ENCODE assay signal across 9 mouse cellular contexts in the genomic region with DNA sequence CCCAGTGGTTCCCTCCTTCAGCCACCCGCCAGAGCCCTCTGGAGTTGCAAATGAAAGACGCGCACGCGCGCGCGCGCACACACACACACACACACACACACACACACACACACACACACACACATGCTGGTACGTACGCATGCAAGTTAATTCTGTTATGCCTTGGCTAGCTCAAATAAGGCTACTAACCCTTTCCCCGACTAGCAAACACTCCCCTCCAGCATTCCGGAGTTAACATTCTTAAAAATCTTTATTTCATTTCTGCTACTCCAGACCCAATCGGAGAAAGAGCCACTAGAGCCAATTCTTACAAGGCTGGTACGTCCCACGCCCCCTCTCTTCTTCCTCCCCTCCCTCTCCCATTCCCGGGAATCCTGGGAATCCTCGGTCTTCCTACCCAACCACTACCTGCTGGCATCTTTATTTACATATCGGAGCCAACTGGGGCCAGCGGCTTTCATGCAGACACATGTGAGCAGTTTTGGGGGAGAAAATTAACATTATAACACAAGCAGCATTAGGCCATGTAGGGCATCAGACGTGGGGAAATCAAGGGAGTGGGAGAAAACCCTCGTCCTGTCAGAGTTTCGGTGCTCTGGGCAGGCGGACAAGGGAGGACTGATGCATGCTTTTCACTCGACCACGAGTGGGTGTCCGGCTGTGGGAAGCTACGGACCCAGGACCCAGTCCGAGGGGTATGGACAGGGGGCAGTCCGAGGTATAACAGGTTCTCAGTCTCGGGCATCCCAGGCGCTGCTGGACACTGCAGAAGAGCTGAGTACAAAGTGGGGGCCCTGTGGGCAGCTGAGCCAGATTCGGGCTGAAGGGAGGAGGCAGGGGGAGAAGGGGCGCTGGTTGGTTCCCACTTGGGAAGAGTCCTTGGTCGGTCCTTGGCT. TPM values are rescaled to one million over a fixed set of nuclear protein-coding genes. Genes with fewer than 3 reads are reported as not detected.
DNase-seq lines count a peak whose midpoint lies in the region; ATAC-seq and TF ChIP-seq lines count a peak whose summit lies in the region.
"Had no signal": no experiment of that assay in that cellular context is flagged by ENCODE, and none has a peak within 500 bp of the region (broad histone marks: within the 10 kb centered on the region; RNA-seq: fewer than 3 reads in every experiment).

No protein-coding gene starts in this region.

- H3K4me2 ChIP-seq in hindbrain, embryonic 16.5 days (ENCODE audit: low read length): peak overlapping the region; percentile 78
- peak overlapping the region; percentile 67 for H3K4me2 ChIP-seq in midbrain, embryonic 13.5 days (replicated peaks)

- H3K9me3 ChIP-seq in hindbrain, embryonic 16.5 days (ENCODE audit: control insufficient read depth, low read length): no peaks in the 10 kb centered on the region
- no peaks in the 10 kb centered on the region for H3K9me3 ChIP-seq in midbrain, embryonic 13.5 days
- H3K9me3 ChIP-seq: megakaryocyte, embryonic 14.5 days had no signal

- peak overlapping the region; percentile 38 for H3K4me3 ChIP-seq in layer of hippocampus, adult 2 months
- H3K4me3 ChIP-seq in hindbrain, embryonic 16.5 days (ENCODE audit: low read length): peak overlapping the region; percentile 48
- H3K4me3 ChIP-seq in midbrain, embryonic 13.5 days (replicated peaks): peak overlapping the region; percentile 43
- H3K4me3 ChIP-seq in thymus, adult 2 months (ENCODE audit: control insufficient read depth, insufficient read depth, low read length): no peak overlapping the region
- H3K4me3 ChIP-seq: megakaryocyte, embryonic 14.5 days had no signal

- no peak for TF ChIP-seq POLR2A in thymus, adult 2 months (IDR thresholded peaks at IDR 0.05; ENCODE audit: control insufficient read depth, extremely low read depth, insufficient read depth, low read length, poor library complexity)

- no peaks in the 10 kb centered on the region for H3K36me3 ChIP-seq in hindbrain, embryonic 16.5 days (ENCODE audit: control insufficient read depth, insufficient read depth, low read length)
- no peaks in the 10 kb centered on the region for H3K36me3 ChIP-seq in midbrain, embryonic 13.5 days
- H3K36me3 ChIP-seq in thymus, adult 2 months (ENCODE audit: control insufficient read depth, insufficient read depth, low read length): no peaks in the 10 kb centered on the region

- no peak overlapping the region for H3K27ac ChIP-seq in layer of hippocampus, adult 2 months
- H3K27ac ChIP-seq in hindbrain, embryonic 16.5 days (ENCODE audit: low read depth, low read length): peak overlapping the region; percentile 61; the same call in 1 of the 2 replicates
- peak overlapping the region; percentile 14; the same call in 1 of the 2 replicates for H3K27ac ChIP-seq in midbrain, embryonic 13.5 days
- no peak overlapping the region for H3K27ac ChIP-seq in thymus, adult 2 months (ENCODE audit: control insufficient read depth, insufficient read depth, low read length)

- ATAC-seq in hindbrain, embryonic 16.5 days: peak; percentile 79
- ATAC-seq in midbrain, embryonic 13.5 days: peak; percentile 43

- no peaks in the 10 kb centered on the region for H3K27me3 ChIP-seq in hindbrain, embryonic 16.5 days (replicated peaks; ENCODE audit: control insufficient read depth, insufficient read depth, low read length)
- H3K27me3 ChIP-seq in midbrain, embryonic 13.5 days: peaks cover 16% of the 10 kb centered on the region; the same call in 1 of the 2 replicates
- H3K27me3 ChIP-seq in thymus, adult 2 months (ENCODE audit: control insufficient read depth, insufficient read depth, low read length): no peaks in the 10 kb centered on the region; the same call in 1 of the 2 replicates

- peaks cover 5% of the 10 kb centered on the region for H3K4me1 ChIP-seq in hindbrain, embryonic 16.5 days (ENCODE audit: control insufficient read depth, insufficient read depth, low read depth, low read length)
- peaks cover 15% of the 10 kb centered on the region for H3K4me1 ChIP-seq in midbrain, embryonic 13.5 days (replicated peaks)
- H3K4me1 ChIP-seq in thymus, adult 2 months (replicated peaks; ENCODE audit: control insufficient read depth, insufficient read depth, low read length): peaks cover 10% of the 10 kb centered on the region

- TF ChIP-seq CTCF in layer of hippocampus, adult 2 months (conservative IDR thresholded peaks at IDR 0.05): no peak
- TF ChIP-seq CTCF in thymus, adult 2 months (IDR thresholded peaks at IDR 0.05; ENCODE audit: borderline replicate concordance, control insufficient read depth, extremely low read depth, insufficient read depth, low read length, poor library complexity): no peak

- no peak for DNase-seq in layer of hippocampus, adult 2 months (ENCODE audit: low spot score in 2 of 2)
- no peak for DNase-seq in layer of hippocampus, adult 9-11 months
- DNase-seq in embryo, embryonic 9.5 days (ENCODE audit: extremely low spot score): peak; percentile 71
- no peak for DNase-seq in layer of hippocampus, postnatal 25 days (ENCODE audit: extremely low spot score in 1 of 2, low spot score in 1 of 2)
- DNase-seq in thymus, adult 2 months: no peak
- DNase-seq in spleen, postnatal 10 days (ENCODE audit: low spot score in 2 of 2): no peak

- WGBS in hindbrain, embryonic 16.5 days: under 1% methylated on average over 35 of the region's 35 CpGs
- WGBS in midbrain, embryonic 13.5 days: 2% methylated on average over 35 of the region's 35 CpGs
- 58% methylated on average over 35 of the region's 35 CpGs for WGBS in thymus, adult 2 months

- H3K9ac ChIP-seq in hindbrain, embryonic 16.5 days (ENCODE audit: low read depth, low read length): peak overlapping the region; percentile 62
- H3K9ac ChIP-seq in midbrain, embryonic 13.5 days (replicated peaks): peak overlapping the region; percentile 54; the same call in 1 of the 2 replicates

RNA-seq across cellular contexts. Expression of gene Hebp2, which starts 3.7 kb away (rescaled TPM):
- total RNA-seq in layer of hippocampus, adult 2 months (2021): 1 to 10 TPM; 2.7 to 2.8 TPM
- 13.7 and 20.2 TPM in 2 replicates for polyA plus RNA-seq in hindbrain, embryonic 16.5 days (2015; fragmentation: Nextera tagmentation; extraction: Ambion mirVana)
- 7.6 TPM in 2 replicates for polyA plus RNA-seq in midbrain, embryonic 13.5 days (2015; fragmentation: Nextera tagmentation; extraction: Ambion mirVana)
- total RNA-seq in layer of hippocampus, postnatal 25 days (2021): 1 to 10 TPM; 1.9 to 3.3 TPM
- 0.46 and 0.66 TPM in 2 replicates for polyA plus RNA-seq in thymus, adult 2 months (2012; rRNA removed)

Comparison
In these comparisons a context has a peak if more than half of its experiments do, and no peak if none do; other contexts are left out.
1. H3K27ac ChIP-seq: peak in hindbrain, embryonic 16.5 days (single experiment) and midbrain, embryonic 13.5 days (single experiment); none in layer of hippocampus, adult 2 months (single experiment) and thymus, adult 2 months (single experiment).